Mouse (Mus musculus) liver, embryonic 15.5 days (tissue): ENCODE data around the gene Zbtb46. TPM values are rescaled to one million over a fixed set of nuclear protein-coding genes. Genes with fewer than 3 reads are reported as not detected.
"Not testable (repeated sequence)": the region's sequence is repeated elsewhere in the genome, so short reads cannot be mapped to it uniquely, and the experiment has no call there.

Experiments
- ATAC-seq: fragments of 200-750 bp; cut with Nextera tagmentation; 2 replicates; pipeline ENCODE4 v1.8.0; 2017; ENCODE audit warnings: moderate number of reproducible peaks, mild to moderate bottlenecking, moderate library complexity; ENCODE audit not compliant: insufficient read depth
- H3K27ac ChIP-seq: fragments of 300-500 bp; sonication (generic); replicated peaks from 2 replicates; pipeline ENCODE4 v1.5.1; 2015; ENCODE audit warnings: mild to moderate bottlenecking, inconsistent platforms
- H3K27me3 ChIP-seq: fragments of 300-500 bp; sonication (generic); 2 replicates; pipeline ENCODE4 v1.6.1; 2015; ENCODE audit warnings: mild to moderate bottlenecking, inconsistent platforms
- H3K36me3 ChIP-seq: fragments of 300-500 bp; sonication (generic); replicated peaks from 2 replicates; pipeline ENCODE4 v1.6.1; 2015; ENCODE audit warnings: moderate library complexity, mild to moderate bottlenecking, inconsistent platforms
- H3K4me1 ChIP-seq: fragments of 300-500 bp; sonication (generic); replicated peaks from 2 replicates; pipeline ENCODE4 v1.6.1; 2015; ENCODE audit warnings: inconsistent platforms
- H3K4me2 ChIP-seq: fragments of 300-500 bp; sonication (generic); 2 replicates; pipeline ENCODE4 v1.6.1; 2015; ENCODE audit warnings: moderate library complexity, mild to moderate bottlenecking, inconsistent platforms
- H3K4me3 ChIP-seq: fragments of 300-500 bp; sonication (generic); replicated peaks from 2 replicates; pipeline ENCODE4 v1.5.1; 2015; ENCODE audit warnings: mild to moderate bottlenecking, inconsistent platforms
- H3K9ac ChIP-seq: fragments of 300-500 bp; sonication (generic); 2 replicates; pipeline ENCODE4 v1.6.1; 2015; ENCODE audit warnings: moderate library complexity, mild to moderate bottlenecking, inconsistent platforms
- H3K9me3 ChIP-seq: fragments of 300-500 bp; sonication (generic); replicated peaks from 2 replicates; pipeline ENCODE4 v1.6.1; 2016; ENCODE audit warnings: inconsistent platforms
- WGBS: fragments of 180-500 bp; shearing (Covaris S2); methylation state at CpG from one replicate; pipeline ENCODE4 v1.1.7; 2015; ENCODE audit warnings: mixed read lengths; ENCODE audit not compliant: insufficient replicate concordance; 5-methylcytosine and 5-hydroxymethylcytosine counted together
- polyA plus RNA-seq: library from polyadenylated mRNA; unstranded; fragments of >200 nt; fragmentation: Nextera tagmentation; extraction: Ambion mirVana; gene quantifications from 2 replicates; pipeline ENCODE4 v1.2.1, GENCODE M21; 2015

Zbtb46 gene
- 7.9 and 8.7 TPM in 2 replicates for polyA plus RNA-seq

DNA sequence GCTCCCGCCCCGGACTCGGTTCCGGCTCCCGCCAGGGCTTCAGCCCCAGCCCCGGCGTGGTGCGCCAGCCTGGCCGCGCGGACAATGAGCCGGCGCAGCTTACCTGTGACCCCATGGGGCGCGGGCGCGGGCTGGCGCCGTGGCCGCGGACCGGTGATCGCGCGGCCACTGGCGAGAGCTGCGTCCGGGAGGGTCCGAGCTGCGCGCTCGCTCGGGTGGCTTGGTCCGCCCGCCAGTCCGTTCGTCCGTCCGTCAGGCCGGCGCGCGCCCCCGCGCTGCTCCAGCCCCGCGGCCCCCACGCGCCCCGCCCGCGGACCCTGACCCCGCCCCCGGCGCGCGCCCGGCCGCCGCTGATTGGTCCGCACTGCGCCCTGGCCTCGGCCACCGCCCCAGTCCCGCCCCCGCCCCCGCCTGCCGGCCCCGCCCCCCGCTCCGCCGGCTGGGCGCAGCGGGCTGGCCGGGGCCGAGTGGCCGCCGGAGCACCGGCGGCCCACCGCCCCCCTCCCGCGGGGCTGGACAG lies at the start of gene Zbtb46:
TSS of gene Zbtb46 (minus strand) at position 274 of the 520 bp plus-strand sequence.
- WGBS = under 1% methylated on average over 60 of the region's 83 CpGs
- peak; percentile 76 for ATAC-seq
- peaks cover 84% of the 10 kb centered on the region for H3K4me1 ChIP-seq
- H3K9me3 ChIP-seq = no peaks in the 10 kb centered on the region
- H3K36me3 ChIP-seq = no peaks in the 10 kb centered on the region
- peak within 1 kb of the TSS; percentile 98 for H3K4me3 ChIP-seq
- H3K27me3 ChIP-seq = peaks cover 31% of the 10 kb centered on the region
- peak within 1 kb of the TSS; percentile 97 for H3K27ac ChIP-seq
- H3K4me2 ChIP-seq = peak within 1 kb of the TSS; percentile 100
- peak within 1 kb of the TSS; percentile 91 for H3K9ac ChIP-seq

DNA sequence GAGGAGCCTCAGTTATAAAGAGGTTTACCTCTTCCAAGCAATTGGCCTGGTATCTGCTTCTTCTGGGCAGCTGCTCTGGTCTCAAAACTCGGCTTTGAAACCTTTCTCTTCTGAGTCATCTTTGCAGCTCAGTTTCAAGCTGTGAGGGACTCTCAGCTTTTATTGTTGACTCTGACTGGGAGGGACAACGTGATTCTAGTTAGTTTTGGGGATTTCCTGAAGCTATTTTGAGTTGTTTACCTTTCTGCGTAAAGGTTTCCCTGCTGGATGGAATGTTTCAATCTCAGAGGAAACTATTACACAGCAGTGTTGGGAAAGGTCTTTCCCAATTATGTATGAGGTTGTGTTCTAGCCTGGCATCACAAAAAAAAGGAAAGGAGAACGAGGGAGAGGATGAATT lies 39.4 kb upstream of the Zbtb46 start:
- ATAC-seq = no peak
- whole genome bisulfite sequencing = 64% methylated on average over 4 of the region's 4 CpGs
- Histone ChIP-seq H3K27ac (peak overlapping the region; percentile 100), H3K27me3 (no peaks in the 10 kb centered on the region), H3K9me3 (no peaks in the 10 kb centered on the region), H3K9ac (0 out of 2 replicates have a peak overlapping the region, but pooled peaks have one; percentile 92), H3K36me3 (peaks cover 46% of the 10 kb centered on the region), H3K4me1 (peaks cover 30% of the 10 kb centered on the region), H3K4me3 (peak overlapping the region; percentile 81; the same call in 1 of the 2 replicates), H3K4me2 (peak overlapping the region; percentile 90)

DNA sequence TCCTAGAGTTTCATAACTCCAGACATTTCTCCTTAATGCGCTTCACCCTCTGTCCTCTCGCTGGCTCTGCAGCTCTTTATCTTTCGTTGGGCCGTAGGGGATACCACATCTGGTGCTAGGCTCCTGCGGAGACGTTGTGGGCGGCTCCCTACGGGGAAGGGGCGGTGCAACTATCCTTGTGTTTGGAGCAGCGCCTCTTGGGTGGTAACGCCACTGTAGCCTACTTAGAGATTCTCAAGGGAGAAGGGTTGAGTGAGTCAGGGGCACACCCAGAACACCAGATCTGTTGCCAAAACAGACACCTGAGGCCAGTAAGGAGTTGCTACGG lies 38.3 kb upstream of the Zbtb46 start:
- Histone ChIP-seq H3K4me2 (peak overlapping the region; percentile 90), H3K27me3 (no peaks in the 10 kb centered on the region), H3K27ac (peak overlapping the region; percentile 100), H3K9ac (peak overlapping the region; percentile 92), H3K9me3 (no peaks in the 10 kb centered on the region), H3K4me3 (peak overlapping the region; percentile 81), H3K36me3 (peaks cover 35% of the 10 kb centered on the region), H3K4me1 (peaks cover 35% of the 10 kb centered on the region)
- ATAC-seq = peak; percentile 87
- WGBS = under 1% methylated on average over 12 of the region's 12 CpGs

DNA sequence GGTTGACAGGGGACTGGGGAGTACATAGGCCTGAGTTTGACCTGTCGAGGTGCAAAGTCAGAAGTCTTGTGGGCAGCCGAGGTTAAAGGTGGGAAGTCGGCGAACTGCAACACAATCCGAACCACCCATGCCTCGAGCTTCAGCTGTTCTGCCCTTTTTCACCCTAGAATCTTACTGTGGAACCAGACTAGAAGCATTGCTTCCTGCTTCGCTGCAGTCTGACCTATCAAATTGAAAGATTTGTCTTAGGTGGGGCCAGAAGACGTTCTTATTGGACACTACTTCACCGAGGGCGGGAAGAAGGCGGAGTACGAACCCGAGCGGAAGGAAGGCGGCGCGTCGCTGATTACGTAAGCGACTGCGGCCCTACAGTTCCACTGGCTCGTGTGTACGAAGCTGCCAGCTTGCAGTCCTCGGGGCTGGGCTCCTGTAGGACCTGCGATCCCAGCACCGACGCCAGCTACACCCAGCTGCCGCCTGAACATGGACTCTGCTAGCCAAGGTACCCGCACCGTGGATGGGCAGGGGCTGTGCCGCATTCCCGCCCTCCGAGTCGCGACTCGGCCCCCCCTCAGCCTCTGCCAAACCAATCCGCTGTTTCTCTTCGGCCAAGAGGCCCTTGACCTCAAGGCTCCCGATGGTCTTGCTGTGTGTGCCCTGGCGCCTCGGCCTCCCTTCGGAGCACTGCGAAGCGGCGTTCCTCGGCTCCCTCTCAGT lies 37.8 kb upstream of the Zbtb46 start, which contains the start of gene Tpd52l2:
TSS of gene Tpd52l2 (plus strand) at position 312 of the 717 bp plus-strand sequence.
- H3K36me3 ChIP-seq = peaks cover 30% of the 10 kb centered on the region
- WGBS = under 1% methylated on average over 46 of the region's 46 CpGs
- peak within 1 kb of the TSS; percentile 81 for H3K4me3 ChIP-seq
- peak; percentile 97 for ATAC-seq
- H3K27ac ChIP-seq = peak within 1 kb of the TSS; percentile 100
- no peaks in the 10 kb centered on the region for H3K9me3 ChIP-seq
- peaks cover 40% of the 10 kb centered on the region for H3K4me1 ChIP-seq
- peak within 1 kb of the TSS; percentile 92 for H3K9ac ChIP-seq
- no peaks in the 10 kb centered on the region for H3K27me3 ChIP-seq
- H3K4me2 ChIP-seq = peak within 1 kb of the TSS; percentile 90

DNA sequence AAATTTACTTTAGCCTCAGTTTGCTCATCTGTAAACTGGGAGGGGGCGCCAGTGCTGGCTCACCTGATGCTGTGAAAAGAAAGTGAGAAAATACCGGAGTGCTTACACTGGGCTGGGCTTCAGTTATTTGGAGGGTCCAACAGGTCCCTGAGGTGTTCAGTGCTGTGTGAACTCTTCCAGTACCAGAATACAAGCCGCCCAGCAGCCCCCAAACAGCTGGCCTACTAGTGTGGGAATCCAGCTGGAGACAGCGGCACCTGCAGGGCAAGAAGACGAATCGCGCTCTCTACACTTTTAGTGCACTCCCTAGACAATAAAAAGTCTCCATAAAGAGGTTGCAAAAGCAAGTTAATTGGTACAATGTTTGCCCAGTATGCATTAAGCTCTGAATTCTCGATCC lies 37.1 kb upstream of the Zbtb46 start:
- peak overlapping the region; percentile 90 for H3K4me2 ChIP-seq
- H3K4me1 ChIP-seq = peaks cover 46% of the 10 kb centered on the region
- peak overlapping the region; percentile 100 for H3K27ac ChIP-seq
- 7% methylated on average over 8 of the region's 8 CpGs for WGBS
- H3K36me3 ChIP-seq = peaks cover 23% of the 10 kb centered on the region
- ATAC-seq = peak; percentile 25
- H3K27me3 ChIP-seq = no peaks in the 10 kb centered on the region
- H3K9me3 ChIP-seq = no peaks in the 10 kb centered on the region
- peak overlapping the region; percentile 81 for H3K4me3 ChIP-seq
- H3K9ac ChIP-seq = peak overlapping the region; percentile 66; the same call in 1 of the 2 replicates

DNA sequence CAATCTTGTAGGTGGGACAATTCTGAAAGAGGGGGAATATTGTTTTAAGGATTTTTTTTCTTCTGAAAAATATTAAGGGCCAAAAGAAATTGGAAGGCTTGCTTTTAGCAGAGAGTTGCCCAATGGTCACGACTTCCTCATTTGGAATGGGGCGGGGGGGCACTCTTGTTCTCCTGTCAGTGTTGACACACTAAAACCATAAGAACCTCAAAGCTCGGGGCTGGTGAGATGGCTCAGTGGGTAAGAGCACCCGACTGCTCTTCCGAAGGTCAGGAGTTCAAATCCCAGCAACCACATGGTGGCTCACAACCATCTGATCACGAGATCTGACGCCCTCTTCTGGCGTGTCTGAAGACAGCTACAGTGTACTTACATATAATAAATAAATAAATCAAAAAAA lies 36.6 kb upstream of the Zbtb46 start:
- WGBS = 31% methylated on average over 8 of the region's 8 CpGs
- Histone ChIP-seq H3K4me2 (peak overlapping the region; percentile 90), H3K36me3 (peaks cover 18% of the 10 kb centered on the region), H3K4me1 (peaks cover 46% of the 10 kb centered on the region), H3K27ac (peak overlapping the region; percentile 100), H3K4me3 (peak overlapping the region; percentile 81)
- H3K27me3 ChIP-seq, H3K9me3 ChIP-seq, H3K9ac ChIP-seq, ATAC-seq: not testable (repeated sequence)

DNA sequence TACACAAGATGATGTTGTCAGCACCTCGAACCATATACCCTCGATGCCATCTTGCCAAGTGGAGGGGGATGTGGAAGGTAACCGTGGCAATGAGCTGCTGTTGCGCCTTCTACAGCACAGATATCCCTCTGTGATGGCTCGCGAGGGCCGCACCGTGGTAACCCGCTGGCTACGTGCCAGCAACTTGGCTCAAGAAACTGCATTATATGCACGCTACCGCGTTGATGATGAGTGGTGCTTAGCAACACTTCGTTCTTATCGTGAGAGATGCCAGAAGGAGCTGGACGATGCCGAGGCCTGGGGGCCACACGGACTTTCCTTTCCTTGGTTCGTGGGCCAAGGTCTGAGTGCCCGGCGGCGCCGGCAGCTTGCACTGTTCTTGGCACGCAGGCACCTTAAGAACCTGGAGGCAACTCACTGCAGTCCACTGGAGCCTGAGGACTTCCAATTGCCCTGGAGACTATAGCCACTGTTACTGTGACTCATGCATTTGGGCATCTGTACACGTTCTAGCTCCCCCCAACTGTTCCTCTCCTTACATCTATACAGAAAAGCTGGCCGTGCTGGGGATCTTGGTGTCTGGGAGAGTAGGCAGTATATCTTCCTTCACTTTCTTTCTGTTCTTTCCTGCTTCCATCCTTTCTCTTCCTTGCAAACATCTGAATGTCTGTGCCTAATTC lies 35.2 kb upstream of the Zbtb46 start:
- H3K27me3 ChIP-seq = no peaks in the 10 kb centered on the region
- peaks cover 4% of the 10 kb centered on the region for H3K36me3 ChIP-seq
- no peak overlapping the region for H3K4me3 ChIP-seq
- H3K9ac ChIP-seq = no peak overlapping the region
- peaks cover 44% of the 10 kb centered on the region for H3K4me1 ChIP-seq
- ATAC-seq = no peak
- no peak overlapping the region for H3K4me2 ChIP-seq
- 78% methylated on average over 26 of the region's 26 CpGs for WGBS
- no peak overlapping the region for H3K27ac ChIP-seq
- no peaks in the 10 kb centered on the region for H3K9me3 ChIP-seq

DNA sequence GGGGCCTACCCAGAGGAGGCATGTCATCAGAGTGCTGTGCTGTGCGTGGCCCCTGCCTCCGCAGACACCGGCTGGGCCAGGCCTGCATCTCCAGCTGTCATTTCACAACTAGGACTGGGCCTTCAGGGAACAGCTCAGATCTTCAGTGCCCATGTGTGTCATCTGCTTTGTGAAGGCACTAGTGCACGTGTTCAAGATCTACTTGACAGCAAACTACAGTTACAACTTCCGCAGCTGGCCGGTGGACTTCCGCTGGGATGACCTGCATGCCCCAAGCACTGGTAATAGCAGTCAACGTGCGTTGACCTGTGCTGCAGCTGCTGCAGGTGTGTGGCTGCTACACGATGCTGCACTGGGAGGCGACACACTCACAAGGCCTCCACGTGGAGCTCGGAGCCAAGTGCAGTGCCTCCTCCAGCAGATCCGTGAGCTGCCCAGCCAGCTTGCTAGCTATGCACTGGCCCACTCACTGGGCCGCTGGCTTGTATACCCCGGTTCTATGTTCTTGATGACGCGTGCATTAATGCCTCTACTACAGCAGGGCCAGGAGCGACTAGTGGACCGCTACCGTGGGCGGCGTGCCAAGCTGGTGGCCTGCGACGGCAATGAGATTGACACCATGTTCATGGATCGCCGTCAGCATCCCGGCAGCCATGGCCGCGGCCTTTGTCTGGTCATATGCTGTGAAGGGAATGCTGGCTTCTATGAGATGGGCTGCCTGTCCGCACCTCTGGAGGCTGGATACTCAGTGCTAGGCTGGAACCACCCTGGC lies 34.1 kb upstream of the Zbtb46 start, which contains the start of gene Abhd16b:
TSS of gene Abhd16b (plus strand) at position 51 of the 772 bp plus-strand sequence.
- Histone ChIP-seq H3K4me1 (peaks cover 34% of the 10 kb centered on the region), H3K9me3 (no peaks in the 10 kb centered on the region), H3K9ac (peak within 1 kb of the TSS; percentile 43; the same call in 1 of the 2 replicates), H3K4me2 (peak within 1 kb of the TSS; percentile 33), H3K36me3 (no peaks in the 10 kb centered on the region), H3K27me3 (no peaks in the 10 kb centered on the region), H3K4me3 (no peak within 1 kb of the TSS), H3K27ac (0 out of 2 replicates have a peak within 1 kb of the TSS, but pooled peaks have one; percentile 33)
- ATAC-seq = no peak
- 85% methylated on average over 31 of the region's 31 CpGs for WGBS

DNA sequence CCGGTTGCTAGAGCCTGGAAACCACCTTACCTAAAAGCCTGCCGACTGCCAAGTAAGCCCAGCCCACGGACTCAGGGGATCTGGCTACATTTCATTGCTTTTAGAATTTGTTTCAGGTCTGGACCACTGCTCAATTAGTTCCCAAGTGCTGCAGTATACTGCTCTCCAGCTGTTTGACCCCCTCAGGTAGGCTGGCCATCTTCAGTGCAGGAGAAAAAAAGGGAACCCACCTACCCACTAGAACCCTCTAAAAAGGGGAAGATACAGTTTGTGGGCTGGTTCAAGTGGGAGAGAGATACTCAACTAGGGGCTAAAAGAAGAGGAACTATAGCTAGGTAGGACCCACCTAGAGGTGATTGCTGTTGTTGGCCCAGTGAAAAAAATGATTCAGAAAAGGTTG lies 33.0 kb upstream of the Zbtb46 start:
- WGBS = 6% methylated on average over 3 of the region's 3 CpGs
- peak overlapping the region; percentile 33 for H3K4me2 ChIP-seq

DNA sequence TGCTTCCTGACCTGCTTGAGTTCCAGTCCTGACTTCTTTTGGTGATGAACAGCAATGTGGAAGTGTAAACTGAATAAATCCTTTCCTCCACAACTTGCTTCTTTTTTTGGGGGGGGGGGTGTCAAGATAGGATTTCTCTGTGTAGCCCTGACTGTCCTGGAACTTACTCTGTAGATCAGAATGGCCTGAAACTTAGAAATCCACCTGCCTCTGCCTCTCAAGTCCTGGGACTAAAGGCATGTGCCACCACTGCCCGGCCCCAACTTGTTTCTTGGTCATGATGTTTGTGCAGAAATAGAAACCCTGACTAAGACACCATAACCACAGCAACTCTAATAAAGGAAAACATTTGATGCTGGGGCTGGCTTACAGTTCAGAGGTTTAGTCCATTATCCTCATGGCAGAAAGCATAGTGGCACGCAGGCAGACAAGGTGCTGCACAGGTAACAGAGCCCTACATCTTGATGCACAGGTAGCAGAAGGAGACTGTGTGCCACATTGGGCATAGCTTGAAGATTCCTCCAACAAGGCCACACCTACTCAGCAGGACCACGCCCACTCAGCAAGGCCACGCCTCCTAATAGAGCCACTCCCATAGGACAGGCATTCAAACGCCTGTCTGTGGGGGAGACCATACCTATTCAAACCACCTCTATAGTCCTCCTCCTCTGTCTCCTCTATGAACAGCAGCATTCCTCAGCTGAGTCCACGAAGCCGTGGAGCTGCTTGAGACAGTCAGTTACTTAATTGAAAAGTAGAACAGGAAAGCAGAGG lies 32.4 kb upstream of the Zbtb46 start:
- peak; percentile 36; the same call in 1 of the 2 replicates for ATAC-seq

More for the DNA sequence above, 33.0 kb upstream of the Zbtb46 start:
- H3K27ac ChIP-seq = 0 out of 2 replicates have a peak overlapping the region, but pooled peaks have one; percentile 33
- no peak overlapping the region for H3K4me3 ChIP-seq
- H3K4me1 ChIP-seq = peaks cover 37% of the 10 kb centered on the region
- H3K9ac ChIP-seq = peak overlapping the region; percentile 43; the same call in 1 of the 2 replicates
- H3K9me3 ChIP-seq = no peaks in the 10 kb centered on the region
- ATAC-seq = no peak
- H3K36me3 ChIP-seq = no peaks in the 10 kb centered on the region
- no peaks in the 10 kb centered on the region for H3K27me3 ChIP-seq

More for the DNA sequence above, 32.4 kb upstream of the Zbtb46 start:
- WGBS = 20% methylated on average over 7 of the region's 7 CpGs
- Histone ChIP-seq H3K36me3 (no peaks in the 10 kb centered on the region), H3K4me3 (no peak overlapping the region), H3K27ac (0 out of 2 replicates have a peak overlapping the region, but pooled peaks have one; percentile 33), H3K4me2 (peak overlapping the region; percentile 33), H3K9ac (peak overlapping the region; percentile 43; the same call in 1 of the 2 replicates), H3K4me1 (peaks cover 41% of the 10 kb centered on the region), H3K27me3 (0 out of 2 replicates have a peak, but pooled peaks cover 2% of the 10 kb centered on the region), H3K9me3 (no peaks in the 10 kb centered on the region)
